Mouse (Mus musculus): Measurements from ENCODE around the gene Grb7. TPM values are rescaled to one million over a fixed set of nuclear protein-coding genes. Genes with fewer than 3 reads are reported as not detected.

Gene Grb7
- total RNA-seq, 2 experiments from 2014 or later, result 1.4 to 2.1 TPM

DNA sequence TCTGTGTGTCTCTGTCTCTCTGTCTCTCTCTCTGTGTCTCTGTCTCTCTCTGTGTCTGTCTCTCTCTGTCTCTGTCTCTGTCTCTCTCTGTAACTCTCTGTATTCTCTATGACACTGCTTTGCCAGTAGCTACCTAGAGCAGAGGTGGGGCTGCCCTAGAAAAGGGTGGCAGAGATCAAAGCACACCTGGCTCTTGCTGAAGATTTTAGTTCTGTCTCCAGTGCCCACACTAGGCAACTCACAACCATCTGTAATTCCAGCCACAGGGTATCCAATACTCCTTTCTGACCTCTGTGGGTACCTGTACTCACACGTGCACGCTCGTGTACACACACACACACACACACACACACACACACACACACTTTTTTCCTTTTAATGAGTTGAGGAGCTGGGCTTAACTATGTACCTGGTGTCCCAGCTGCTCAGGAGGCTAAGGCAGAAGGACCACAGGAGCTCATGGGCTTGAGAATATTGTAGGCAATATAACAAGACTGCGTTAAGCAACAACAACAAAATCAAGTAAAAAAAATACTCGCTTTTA lies 49.1 kb downstream of the Grb7 start:
- DNase-seq (ENCODE audit: extremely low spot score in 1 of 2, low spot score in 1 of 2), result no peak

- no peak for DNase-seq (ENCODE audit: extremely low spot score in 1 of 2, low spot score in 1 of 2)
Observed at GRCm38 (mm10) chr11:98497388-98498288, 51.4 kb downstream of the Grb7 start.

DNA sequence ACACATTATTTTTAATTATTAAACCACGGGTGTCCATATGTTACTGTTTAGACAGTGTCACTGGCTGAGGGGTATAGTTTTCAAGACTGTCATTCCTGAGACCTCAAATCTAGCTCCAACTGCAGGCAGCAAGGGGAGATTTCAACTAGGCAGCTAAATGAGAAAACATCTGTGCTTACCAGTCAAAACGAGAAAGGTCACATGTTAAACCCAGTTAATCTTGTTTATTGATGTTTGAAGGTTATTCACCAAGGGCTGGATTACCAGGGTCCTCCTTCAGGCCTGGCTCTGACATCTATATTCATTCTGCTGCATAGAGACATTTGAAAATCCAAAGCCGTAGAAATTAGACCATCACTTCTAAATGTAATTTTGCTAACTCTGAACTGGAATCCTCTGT lies 58.7 kb downstream of the Grb7 start:
- DNase-seq (ENCODE audit: extremely low spot score in 1 of 2, low spot score in 1 of 2), result no peak

Other genes starting within 250 kb of the Grb7 start
- 10 to 100 TPM; 32.2 to 41.0 TPM for gene Cdk12, start 243.3 kb upstream of the Grb7 start, total RNA-seq (2021)
- 100 to 1,000 TPM; 139 to 148 TPM for gene Neurod2, start 116.7 kb upstream of the Grb7 start, total RNA-seq (2021)
- gene Ppp1r1b, start 98.0 kb upstream of the Grb7 start, total RNA-seq (2021), result 10 to 100 TPM; 45.4 to 49.9 TPM
- gene Stard3, start 88.0 kb upstream of the Grb7 start, total RNA-seq (2021), result 10 to 100 TPM; 31.5 to 34.3 TPM
- under 1 TPM; 0.66 to 0.76 TPM for gene Tcap, start 62.6 kb upstream of the Grb7 start, total RNA-seq (2021)
- gene Pnmt, start 59.9 kb upstream of the Grb7 start, total RNA-seq (2021), result not detected
- 1 to 10 TPM; 8.9 to 9.6 TPM for gene Pgap3, start 45.9 kb upstream of the Grb7 start, total RNA-seq (2021)
- gene Erbb2, start 33.9 kb upstream of the Grb7 start, total RNA-seq (2021), result 1 to 10 TPM; 1.4 to 3.5 TPM
- 100 to 1,000 TPM in 1 of 2 experiments, 10 to 100 TPM in 1; 92.2 to 104 TPM for gene Mien1, start 7.4 kb upstream of the Grb7 start, total RNA-seq (2021)
- under 1 TPM in 1 of 2 experiments, not detected in 1; 0.52 TPM for gene Ikzf3, start 99.6 kb downstream of the Grb7 start, total RNA-seq (2021)
- gene Zpbp2, start 104.7 kb downstream of the Grb7 start, total RNA-seq (2021), result not detected
- gene Ormdl3, start 141.0 kb downstream of the Grb7 start, total RNA-seq (2021), result 10 to 100 TPM; 47.7 to 57.5 TPM
- gene Lrrc3c, start 151.9 kb downstream of the Grb7 start, total RNA-seq (2021), result not detected
- gene Gm12355, start 179.3 kb downstream of the Grb7 start, total RNA-seq (2021), result 10 to 100 TPM; 10.4 to 12.4 TPM
- not detected for gene Gsdma3, start 180.0 kb downstream of the Grb7 start, total RNA-seq (2021)
- under 1 TPM in 1 of 2 experiments, not detected in 1; 0.20 TPM for gene Gsdma2, start 200.4 kb downstream of the Grb7 start, total RNA-seq (2021)
- not detected for gene Gsdma, start 218.0 kb downstream of the Grb7 start, total RNA-seq (2021)
- 100 to 1,000 TPM; 127 to 128 TPM for gene Psmd3, start 236.2 kb downstream of the Grb7 start, total RNA-seq (2021)